Mouse (Mus musculus): ENCODE measurements around the gene Nceh1. TPM values are rescaled to one million over a fixed set of nuclear protein-coding genes. Genes with fewer than 3 reads are reported as not detected.

The Nceh1 gene
- polyA plus RNA-seq, 1 experiment from 2014 or later, result 13.3 TPM

DNA sequence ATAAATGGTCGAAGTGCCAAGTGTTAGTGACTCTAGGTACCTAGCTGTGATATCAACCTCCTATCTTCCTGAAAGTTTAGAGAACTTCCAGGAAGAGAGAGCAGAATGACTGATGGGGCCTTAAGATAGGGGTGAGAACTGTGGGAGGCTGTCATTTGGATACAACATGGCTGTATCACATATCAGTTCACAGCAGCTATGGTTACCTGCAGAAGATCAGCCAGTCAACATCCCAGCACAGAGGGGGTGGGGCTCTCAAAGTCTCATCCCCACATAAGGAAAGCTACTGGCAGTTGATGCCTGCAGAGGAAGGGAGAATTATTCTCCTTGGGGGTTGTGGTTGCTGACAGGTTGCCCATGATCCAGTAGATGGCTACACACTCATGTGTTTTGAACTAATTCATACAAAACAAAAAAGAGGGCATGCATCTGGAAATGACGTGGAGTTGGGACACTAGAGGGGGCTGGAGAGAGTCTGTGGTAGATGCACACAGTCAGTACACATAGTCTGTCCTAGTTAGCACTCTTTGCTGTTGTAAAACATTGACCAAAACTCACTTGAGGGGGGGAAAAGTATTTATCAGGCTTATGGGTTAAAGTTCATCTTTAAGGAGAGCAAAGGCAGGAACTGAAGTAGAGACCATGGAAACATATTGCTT lies 131.9 kb downstream of the Nceh1 start:
- Histone ChIP-seq H3K4me3 (no peak overlapping the region), H3K9me3 (replicated peaks) (no peaks in the 10 kb centered on the region), H3K36me3 (no peaks in the 10 kb centered on the region), H3K4me1 (replicated peaks) (peaks cover 9% of the 10 kb centered on the region), H3K9ac (no peak overlapping the region), H3K27ac (ENCODE audit: poor library complexity, severe bottlenecking) (no peak overlapping the region), H3K27me3 (replicated peaks) (no peaks in the 10 kb centered on the region; the same call in 1 of the 2 replicates), H3K4me2 (no peak overlapping the region)
- no peak for ATAC-seq (ENCODE audit: insufficient number of reproducible peaks, low FRiP score)
- WGBS, result 69% methylated on average over 2 of the region's 2 CpGs

DNA sequence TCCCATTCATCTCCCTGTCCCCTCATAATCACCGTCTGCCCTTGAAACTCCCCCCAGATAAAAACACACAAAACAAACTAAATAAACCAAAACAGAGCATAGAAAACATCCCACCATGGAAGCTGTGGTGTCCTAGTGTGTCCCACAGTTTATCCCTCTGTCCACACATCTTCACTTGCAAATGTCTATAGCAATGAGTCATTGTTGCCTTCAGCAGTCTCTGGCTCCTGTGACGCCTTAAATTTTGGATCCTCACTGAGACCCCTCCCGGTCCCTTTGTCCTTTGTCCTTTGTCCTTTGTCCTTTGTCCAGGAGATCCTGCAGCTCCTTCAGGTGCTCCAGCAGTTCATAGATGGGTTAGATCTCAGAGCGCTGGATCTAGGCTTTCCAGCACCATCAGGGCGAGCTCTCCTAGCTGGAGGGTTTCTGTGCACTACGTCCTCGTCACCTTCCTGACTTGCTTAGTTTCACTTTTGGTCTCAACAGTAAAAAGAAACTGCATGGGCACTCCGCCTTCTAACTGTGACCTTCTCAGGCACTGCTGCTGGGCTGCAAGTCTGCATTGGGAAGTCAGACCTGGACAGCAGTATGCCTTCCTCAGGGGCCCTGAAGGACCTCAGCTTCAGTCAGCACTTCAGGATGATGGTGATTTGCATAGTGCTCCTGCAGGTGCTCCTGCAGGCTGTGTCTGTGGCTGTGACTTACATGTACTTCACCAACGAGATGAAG lies 134.0 kb downstream of the Nceh1 start, which contains the start of gene Tnfsf10:
Gene Tnfsf10, plus strand, starts transcription at position 470 of the 729 bp plus-strand sequence.
- Histone ChIP-seq H3K36me3 (no peaks in the 10 kb centered on the region), H3K4me1 (replicated peaks) (peaks cover 9% of the 10 kb centered on the region), H3K4me3 (no peak within 1 kb of the TSS), H3K9me3 (replicated peaks) (no peaks in the 10 kb centered on the region), H3K9ac (no peak within 1 kb of the TSS), H3K4me2 (peak within 1 kb of the TSS; percentile 20; the same call in 1 of the 2 replicates), H3K27ac (ENCODE audit: poor library complexity, severe bottlenecking) (no peak within 1 kb of the TSS), H3K27me3 (replicated peaks) (no peaks in the 10 kb centered on the region; the same call in 1 of the 2 replicates)
- WGBS, result 64% methylated on average over 9 of the region's 9 CpGs
- no peak for ATAC-seq (ENCODE audit: insufficient number of reproducible peaks, low FRiP score)

- Histone ChIP-seq H3K27me3 (replicated peaks) (no peaks in the 10 kb centered on the region; the same call in 1 of the 2 replicates), H3K9ac (no peak overlapping the region), H3K36me3 (no peaks in the 10 kb centered on the region), H3K4me1 (replicated peaks) (peaks cover 9% of the 10 kb centered on the region), H3K4me2 (0 out of 2 replicates have a peak overlapping the region, but pooled peaks have one; percentile 20), H3K4me3 (no peak overlapping the region), H3K9me3 (replicated peaks) (no peaks in the 10 kb centered on the region), H3K27ac (ENCODE audit: poor library complexity, severe bottlenecking) (no peak overlapping the region)
- WGBS, result 55% methylated on average over 4 of the region's 4 CpGs
- ATAC-seq (ENCODE audit: insufficient number of reproducible peaks, low FRiP score), result no peak
These were observed 134.7 kb downstream of the Nceh1 start for GRCm38 (mm10) chr3:27317288-27318024.

GRCm38 (mm10) chr3:27319650-27320049 lies 136.9 kb downstream of the Nceh1 start:
- ATAC-seq (ENCODE audit: insufficient number of reproducible peaks, low FRiP score), result no peak
- no peaks in the 10 kb centered on the region for H3K9me3 ChIP-seq (replicated peaks)
- H3K27me3 ChIP-seq (replicated peaks), result no peaks in the 10 kb centered on the region; the same call in 1 of the 2 replicates
- no peak overlapping the region for H3K27ac ChIP-seq (ENCODE audit: poor library complexity, severe bottlenecking)
- 92% methylated on average over 1 of the region's 1 CpGs for WGBS
- no peaks in the 10 kb centered on the region for H3K36me3 ChIP-seq
- H3K4me1 ChIP-seq (replicated peaks), result peaks cover 9% of the 10 kb centered on the region
- no peak overlapping the region for H3K9ac ChIP-seq
- H3K4me2 ChIP-seq, result no peak overlapping the region
- no peak overlapping the region for H3K4me3 ChIP-seq

DNA sequence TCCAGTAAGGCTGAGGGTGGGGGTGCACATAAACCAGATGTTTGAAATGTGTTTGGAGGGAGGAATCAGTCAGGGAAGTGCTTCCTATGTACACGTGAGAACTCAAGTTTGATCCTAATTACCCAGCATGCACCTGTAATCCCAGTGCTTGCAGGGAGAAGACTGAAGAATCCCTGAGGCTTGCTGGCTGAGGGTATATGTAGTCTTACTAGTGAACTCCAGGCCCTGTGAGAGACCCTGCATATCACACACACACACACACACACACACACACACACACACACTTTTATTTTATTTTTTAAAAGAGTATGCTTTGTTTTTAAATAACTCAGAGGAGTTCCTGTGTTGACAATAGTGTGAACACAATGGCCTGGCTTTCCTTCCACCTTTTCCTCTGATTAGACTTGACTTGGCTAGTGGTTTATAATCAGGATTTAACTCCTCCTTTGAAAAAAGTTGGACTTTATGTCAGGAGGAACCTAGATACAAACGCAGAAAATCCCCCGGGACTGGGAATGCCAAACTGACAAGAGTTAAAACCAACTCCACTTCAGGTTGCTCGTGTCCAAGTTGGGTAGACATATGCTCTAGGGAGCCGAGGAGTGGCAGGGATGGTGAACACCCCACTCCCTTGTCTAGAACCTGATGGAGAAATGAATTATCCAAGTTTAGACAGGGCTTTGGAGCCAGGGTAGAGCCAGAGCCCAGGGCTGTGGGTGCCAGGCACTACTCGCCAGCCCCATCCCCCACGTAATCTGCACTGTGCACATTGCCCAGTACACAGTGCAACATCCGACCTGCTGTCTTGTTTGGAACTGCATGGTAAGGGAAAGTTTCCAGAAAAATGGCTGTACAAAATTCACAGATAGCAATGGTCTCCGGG lies 138.1 kb downstream of the Nceh1 start:
- Histone ChIP-seq H3K9ac (no peak overlapping the region), H3K27me3 (replicated peaks) (no peaks in the 10 kb centered on the region), H3K4me2 (no peak overlapping the region), H3K27ac (ENCODE audit: poor library complexity, severe bottlenecking) (peak overlapping the region; percentile 12; the same call in 1 of the 2 replicates), H3K9me3 (replicated peaks) (no peaks in the 10 kb centered on the region), H3K4me1 (replicated peaks) (peaks cover 9% of the 10 kb centered on the region), H3K4me3 (no peak overlapping the region), H3K36me3 (no peaks in the 10 kb centered on the region)
- 56% methylated on average over 9 of the region's 9 CpGs for WGBS
- ATAC-seq (ENCODE audit: insufficient number of reproducible peaks, low FRiP score), result peak; percentile 68

- Histone ChIP-seq H3K9ac (no peak overlapping the region), H3K4me2 (no peak overlapping the region), H3K4me3 (no peak overlapping the region), H3K27ac (ENCODE audit: poor library complexity, severe bottlenecking) (no peak overlapping the region), H3K27me3 (replicated peaks) (no peaks in the 10 kb centered on the region), H3K4me1 (replicated peaks) (no peaks in the 10 kb centered on the region), H3K9me3 (replicated peaks) (no peaks in the 10 kb centered on the region), H3K36me3 (no peaks in the 10 kb centered on the region)
- no peak for ATAC-seq (ENCODE audit: insufficient number of reproducible peaks, low FRiP score)
- 74% methylated on average over 9 of the region's 9 CpGs for WGBS
These were observed 139.8 kb downstream of the Nceh1 start for GRCm38 (mm10) chr3:27322591-27322990.

GRCm38 (mm10) chr3:27323551-27323950 lies 140.8 kb downstream of the Nceh1 start:
- no peak for ATAC-seq (ENCODE audit: insufficient number of reproducible peaks, low FRiP score)
- Histone ChIP-seq H3K4me1 (replicated peaks) (no peaks in the 10 kb centered on the region), H3K27ac (ENCODE audit: poor library complexity, severe bottlenecking) (no peak overlapping the region), H3K4me2 (no peak overlapping the region), H3K27me3 (replicated peaks) (no peaks in the 10 kb centered on the region), H3K9me3 (replicated peaks) (no peaks in the 10 kb centered on the region), H3K36me3 (no peaks in the 10 kb centered on the region), H3K4me3 (no peak overlapping the region), H3K9ac (no peak overlapping the region)
- 68% methylated on average over 5 of the region's 5 CpGs for WGBS

DNA sequence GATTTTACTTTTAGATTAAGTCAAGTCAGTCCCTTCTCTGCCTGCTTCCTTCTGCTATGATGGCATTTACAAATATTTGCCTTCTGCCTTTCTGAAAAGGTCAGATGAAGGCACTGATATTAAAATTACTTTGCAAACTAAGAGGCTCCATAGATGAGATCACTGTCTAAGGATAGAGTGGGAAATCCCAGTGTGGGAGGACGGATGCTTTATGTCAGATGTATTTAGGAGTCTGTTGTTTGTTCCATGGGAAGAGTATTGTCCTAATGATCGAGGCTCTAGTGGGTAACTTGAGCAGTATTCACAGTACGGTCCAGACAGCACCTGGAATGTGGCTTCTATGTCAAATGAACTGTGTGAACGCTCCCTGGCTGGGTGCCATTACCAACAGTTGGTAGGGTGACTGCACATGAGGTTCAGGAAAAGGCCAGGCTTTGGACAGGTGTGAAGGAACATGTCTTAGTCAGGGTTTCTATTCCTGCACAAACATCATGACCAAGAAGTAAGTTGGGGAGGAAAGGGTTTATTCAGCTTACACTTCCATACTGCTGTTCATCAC lies 143.9 kb downstream of the Nceh1 start:
- Histone ChIP-seq H3K4me2 (no peak overlapping the region), H3K4me3 (no peak overlapping the region), H3K36me3 (no peaks in the 10 kb centered on the region), H3K27me3 (replicated peaks) (no peaks in the 10 kb centered on the region), H3K4me1 (replicated peaks) (no peaks in the 10 kb centered on the region), H3K9ac (no peak overlapping the region), H3K27ac (ENCODE audit: poor library complexity, severe bottlenecking) (no peak overlapping the region), H3K9me3 (replicated peaks) (no peaks in the 10 kb centered on the region)
- WGBS, result 65% methylated on average over 4 of the region's 4 CpGs
- ATAC-seq (ENCODE audit: insufficient number of reproducible peaks, low FRiP score), result no peak

DNA sequence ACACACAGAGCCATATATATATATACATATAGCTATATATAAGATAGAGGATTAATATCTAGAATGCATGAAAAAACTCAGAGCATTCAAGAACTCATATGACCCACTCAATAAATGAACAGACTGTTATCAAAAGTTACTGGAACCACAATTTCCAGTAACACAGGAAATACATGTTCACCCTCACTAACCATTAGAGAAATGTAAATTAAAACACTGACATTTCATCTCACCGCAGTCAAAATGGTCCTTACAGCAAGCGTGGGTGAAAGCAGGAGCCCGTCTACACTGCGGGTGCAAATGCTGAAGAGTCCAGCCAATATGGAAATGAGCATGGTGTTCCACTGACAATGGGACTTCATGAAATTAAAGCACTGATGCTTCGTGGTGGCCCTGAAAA lies 147.9 kb downstream of the Nceh1 start:
- WGBS, result 81% methylated on average over 5 of the region's 5 CpGs

More for the DNA sequence above, 147.9 kb downstream of the Nceh1 start:
- Histone ChIP-seq H3K9ac (no peak overlapping the region), H3K9me3 (replicated peaks) (no peaks in the 10 kb centered on the region), H3K27me3 (replicated peaks) (no peaks in the 10 kb centered on the region), H3K36me3 (no peaks in the 10 kb centered on the region), H3K27ac (ENCODE audit: poor library complexity, severe bottlenecking) (no peak overlapping the region), H3K4me1 (replicated peaks) (no peaks in the 10 kb centered on the region), H3K4me2 (no peak overlapping the region), H3K4me3 (no peak overlapping the region)
- ATAC-seq (ENCODE audit: insufficient number of reproducible peaks, low FRiP score), result no peak
